Mouse (Mus musculus): Measurements from ENCODE around the gene Atg2b. TPM values are rescaled to one million over a fixed set of nuclear protein-coding genes. Genes with fewer than 3 reads are reported as not detected.

Gene Atg2b
- polyA plus RNA-seq, 1 experiment, result 31.2 TPM

DNA sequence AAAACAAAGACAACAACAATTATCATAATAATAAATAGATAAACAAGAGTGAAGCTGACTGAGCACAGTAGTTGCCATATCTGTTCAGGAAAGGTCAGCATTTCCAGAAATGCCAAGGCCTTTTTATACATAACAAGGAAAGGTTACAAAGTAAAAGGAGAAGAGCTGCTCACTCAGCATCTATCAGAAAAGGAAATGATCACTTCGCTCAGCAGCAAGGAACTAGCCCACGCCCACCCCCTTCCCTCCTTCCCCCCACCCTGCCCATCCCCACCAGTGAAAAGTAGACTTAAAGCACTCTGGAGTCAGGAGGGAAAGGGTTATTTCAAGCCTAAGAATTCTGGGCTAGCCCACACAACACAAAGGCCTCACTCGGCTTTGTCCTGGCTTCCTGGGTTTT is 35.2 kb upstream of the Atg2b start:
- no peaks in the 10 kb centered on the region for H3K4me1 ChIP-seq (ENCODE audit: control insufficient read depth, insufficient read depth, low read length)
- no peak overlapping the region for H3K27ac ChIP-seq (ENCODE audit: insufficient read depth, low read length)
- H3K4me3 ChIP-seq (ENCODE audit: insufficient read depth, low read length), result no peak overlapping the region
- TF ChIP-seq CTCF (IDR thresholded peaks at IDR 0.05; ENCODE audit: extremely low read depth, insufficient read depth, low read length) (no peak), POLR2A (IDR thresholded peaks at IDR 0.05; ENCODE audit: extremely low read depth, insufficient read depth, low read length) (no peak)

DNA sequence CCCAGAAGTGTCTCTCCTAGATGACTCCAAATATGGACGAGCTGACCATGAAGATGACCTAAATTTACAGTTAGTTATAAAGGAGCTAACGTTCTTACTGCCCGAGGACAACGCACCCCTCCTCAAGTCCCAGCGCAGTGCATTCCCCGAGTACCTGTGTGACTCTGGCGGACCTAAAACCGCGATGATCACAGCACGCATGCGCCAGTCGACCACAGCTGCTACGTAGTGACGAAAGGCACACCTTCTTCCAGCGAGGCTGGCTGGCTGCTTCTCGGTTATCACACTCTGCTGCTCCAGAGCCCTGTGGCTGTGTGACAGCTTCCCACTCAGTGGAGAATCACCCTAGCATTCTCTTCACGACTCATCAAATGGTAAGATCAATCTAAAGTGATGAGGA is 33.6 kb upstream of the Atg2b start:
- Histone ChIP-seq H3K4me1 (ENCODE audit: control insufficient read depth, insufficient read depth, low read length) (no peaks in the 10 kb centered on the region), H3K4me3 (ENCODE audit: insufficient read depth, low read length) (peak overlapping the region; percentile 14; the same call in 1 of the 2 replicates), H3K27ac (ENCODE audit: insufficient read depth, low read length) (no peak overlapping the region)
- TF ChIP-seq CTCF (IDR thresholded peaks at IDR 0.05; ENCODE audit: extremely low read depth, insufficient read depth, low read length), result no peak
- TF ChIP-seq POLR2A (IDR thresholded peaks at IDR 0.05; ENCODE audit: extremely low read depth, insufficient read depth, low read length), result peak; percentile 52; the same call in 1 of the 2 replicates

DNA sequence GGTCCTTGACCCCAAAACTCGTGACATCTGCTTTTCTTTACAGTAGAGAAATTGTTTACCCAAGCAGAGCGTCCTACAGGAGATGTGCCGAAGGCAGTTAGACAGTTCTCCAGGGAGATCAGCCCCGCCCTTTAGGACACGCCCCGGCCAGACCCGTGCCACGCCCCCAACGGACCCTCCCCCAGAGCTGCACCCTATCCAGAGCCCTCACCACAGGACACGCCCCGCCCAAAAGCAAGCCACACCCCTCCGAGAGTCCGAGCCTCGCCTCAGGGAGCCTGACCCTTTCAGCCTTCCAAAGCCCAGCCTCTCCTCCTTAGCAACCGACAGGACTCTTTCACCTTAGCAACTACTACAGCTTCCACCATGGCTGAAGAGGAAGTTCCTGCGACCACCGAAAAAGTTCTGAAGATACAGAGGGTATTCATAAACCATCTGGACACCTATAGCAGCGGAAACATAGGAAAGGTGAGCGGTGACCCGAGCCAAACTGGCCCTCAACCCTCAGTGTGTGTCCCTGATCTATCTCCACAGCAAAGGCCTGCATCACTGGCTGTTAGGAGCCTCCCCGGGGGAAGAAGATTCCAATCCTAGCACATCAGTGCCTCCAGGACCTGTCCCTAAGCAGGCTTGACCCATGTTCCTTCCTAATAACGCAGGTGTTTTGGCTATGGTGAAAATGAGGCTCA is 20.9 kb upstream of the Atg2b start, which contains the start of gene Ak7:
Gene Ak7, plus strand, starts transcription at position 178 of the 689 bp plus-strand sequence.
- no peaks in the 10 kb centered on the region for H3K4me1 ChIP-seq (ENCODE audit: control insufficient read depth, insufficient read depth, low read length)
- TF ChIP-seq POLR2A (IDR thresholded peaks at IDR 0.05; ENCODE audit: extremely low read depth, insufficient read depth, low read length) (no peak), CTCF (IDR thresholded peaks at IDR 0.05; ENCODE audit: extremely low read depth, insufficient read depth, low read length) (no peak)
- no peak within 1 kb of the TSS for H3K4me3 ChIP-seq (ENCODE audit: insufficient read depth, low read length)
- H3K27ac ChIP-seq (ENCODE audit: insufficient read depth, low read length), result no peak within 1 kb of the TSS

DNA sequence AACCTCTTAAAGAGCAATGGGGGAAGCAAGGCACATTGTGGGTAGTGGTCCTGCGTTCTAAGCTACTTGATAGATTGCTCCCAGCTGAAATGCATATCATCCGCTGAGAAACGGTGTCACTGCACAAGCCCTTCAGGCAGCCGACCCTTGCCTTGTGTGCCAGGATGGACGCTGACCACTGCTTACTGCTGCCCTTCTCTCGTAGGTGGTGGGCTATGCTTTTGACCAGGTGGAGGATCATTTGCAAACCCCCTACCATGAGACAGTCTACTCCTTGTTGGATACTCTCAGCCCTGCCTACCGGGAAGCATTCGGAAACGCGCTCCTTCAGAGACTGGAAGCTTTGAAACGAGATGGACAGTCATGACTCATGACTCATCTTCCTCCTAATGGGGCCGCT is 15.4 kb upstream of the Atg2b start:
- no peak overlapping the region for H3K27ac ChIP-seq (ENCODE audit: insufficient read depth, low read length)
- TF ChIP-seq POLR2A (IDR thresholded peaks at IDR 0.05; ENCODE audit: extremely low read depth, insufficient read depth, low read length) (no peak), CTCF (IDR thresholded peaks at IDR 0.05; ENCODE audit: extremely low read depth, insufficient read depth, low read length) (no peak)
- H3K4me3 ChIP-seq (ENCODE audit: insufficient read depth, low read length), result no peak overlapping the region
- H3K4me1 ChIP-seq (ENCODE audit: control insufficient read depth, insufficient read depth, low read length), result no peaks in the 10 kb centered on the region

DNA sequence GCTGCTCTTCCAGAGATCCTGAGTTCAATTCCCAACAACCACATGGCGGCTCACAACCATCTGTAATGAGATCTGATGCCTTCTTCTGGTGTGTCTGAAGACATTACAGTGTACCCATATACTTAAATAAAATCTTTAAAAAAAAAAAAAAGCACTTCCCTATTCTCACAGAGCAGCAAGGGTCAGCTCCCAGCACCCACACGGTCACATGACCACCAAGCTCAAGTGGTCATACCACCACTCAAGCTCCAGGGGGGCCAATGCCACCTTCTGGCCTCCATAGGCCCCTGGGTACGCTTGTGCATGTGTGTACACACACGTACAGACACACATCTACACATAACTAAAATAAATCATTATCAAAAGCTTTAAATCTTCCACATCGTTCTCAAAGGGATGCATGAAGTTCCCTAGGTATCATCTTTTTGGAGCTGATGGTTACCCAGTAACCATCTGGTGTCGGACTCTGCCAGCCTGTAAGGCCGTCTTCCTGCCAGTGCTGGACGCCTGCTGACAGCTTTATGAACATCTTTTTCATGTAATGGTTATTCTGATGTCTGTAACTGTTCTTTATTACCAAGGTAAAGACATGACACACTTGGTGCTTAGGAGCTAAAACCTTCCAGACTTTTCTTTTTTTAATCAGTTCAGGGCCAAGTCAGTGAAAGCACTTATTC is 12.2 kb upstream of the Atg2b start:
- Histone ChIP-seq H3K4me3 (ENCODE audit: insufficient read depth, low read length) (no peak overlapping the region), H3K27ac (ENCODE audit: insufficient read depth, low read length) (no peak overlapping the region), H3K4me1 (ENCODE audit: control insufficient read depth, insufficient read depth, low read length) (no peaks in the 10 kb centered on the region)
- TF ChIP-seq CTCF (IDR thresholded peaks at IDR 0.05; ENCODE audit: extremely low read depth, insufficient read depth, low read length) (no peak), POLR2A (IDR thresholded peaks at IDR 0.05; ENCODE audit: extremely low read depth, insufficient read depth, low read length) (no peak)

DNA sequence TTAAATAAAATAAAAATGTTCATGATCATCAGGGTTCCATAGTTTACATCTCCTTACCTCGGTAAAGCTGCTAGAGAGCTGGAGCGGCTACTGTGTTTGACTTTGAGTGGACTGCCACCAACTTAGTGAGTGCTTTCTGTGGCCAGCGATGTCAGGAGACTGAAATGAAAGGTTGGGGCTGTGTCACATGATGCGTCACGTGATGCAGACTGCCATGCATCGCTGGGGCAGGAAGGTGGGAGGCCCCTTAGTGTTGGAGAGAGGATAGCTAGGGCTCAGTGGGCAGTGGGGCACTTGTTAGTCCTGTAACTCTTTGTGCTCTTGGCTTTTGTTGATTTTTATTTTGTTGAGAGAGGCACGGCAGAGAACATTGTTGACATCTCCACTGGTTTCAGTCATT is 10.8 kb upstream of the Atg2b start:
- Histone ChIP-seq H3K4me3 (ENCODE audit: insufficient read depth, low read length) (no peak overlapping the region), H3K27ac (ENCODE audit: insufficient read depth, low read length) (no peak overlapping the region), H3K4me1 (ENCODE audit: control insufficient read depth, insufficient read depth, low read length) (no peaks in the 10 kb centered on the region)
- TF ChIP-seq CTCF (IDR thresholded peaks at IDR 0.05; ENCODE audit: extremely low read depth, insufficient read depth, low read length) (no peak), POLR2A (IDR thresholded peaks at IDR 0.05; ENCODE audit: extremely low read depth, insufficient read depth, low read length) (no peak)

DNA sequence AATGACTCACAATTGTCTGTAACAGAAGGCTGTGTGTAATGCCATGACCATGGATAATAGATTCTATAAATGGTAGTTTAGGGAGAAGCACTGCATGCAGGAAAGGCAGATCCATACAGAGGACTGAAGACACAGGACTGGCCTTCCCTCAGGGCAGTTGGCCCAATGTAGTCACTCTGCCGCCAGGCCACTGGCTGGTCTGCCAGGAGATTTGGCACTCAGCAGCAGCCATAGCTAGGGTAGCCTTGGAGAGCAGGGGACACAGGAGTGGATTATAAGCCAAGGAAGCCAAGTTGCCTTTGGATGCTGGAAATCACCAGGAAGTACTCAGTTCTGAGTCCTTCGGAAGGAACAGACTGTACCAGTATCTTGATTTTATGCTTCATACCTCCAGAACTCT is 9.0 kb upstream of the Atg2b start:
- no peak overlapping the region for H3K4me3 ChIP-seq (ENCODE audit: insufficient read depth, low read length)
- H3K4me1 ChIP-seq (ENCODE audit: control insufficient read depth, insufficient read depth, low read length), result no peaks in the 10 kb centered on the region
- H3K27ac ChIP-seq (ENCODE audit: insufficient read depth, low read length), result no peak overlapping the region
- TF ChIP-seq POLR2A (IDR thresholded peaks at IDR 0.05; ENCODE audit: extremely low read depth, insufficient read depth, low read length) (no peak), CTCF (IDR thresholded peaks at IDR 0.05; ENCODE audit: extremely low read depth, insufficient read depth, low read length) (no peak)

DNA sequence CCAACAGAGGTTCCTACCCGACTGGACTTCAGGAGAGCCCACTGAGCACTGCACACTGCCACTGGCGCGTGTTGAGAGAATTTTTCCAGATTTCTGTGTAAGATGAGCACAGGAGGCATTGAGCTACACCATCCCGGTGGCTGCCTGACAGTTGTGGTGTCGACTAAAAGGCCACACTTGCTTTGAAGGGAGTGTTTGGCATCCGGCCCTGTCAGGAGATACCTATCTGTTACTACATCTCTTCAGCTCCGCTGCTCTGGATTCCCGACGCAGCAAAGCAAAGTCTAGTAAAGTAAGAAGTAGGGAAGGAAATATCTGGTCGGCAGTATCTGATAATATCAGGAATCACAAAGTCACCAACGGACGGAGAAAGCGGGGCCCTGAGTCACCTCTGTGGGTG is 4.4 kb upstream of the Atg2b start:
- Histone ChIP-seq H3K4me3 (ENCODE audit: insufficient read depth, low read length) (no peak overlapping the region), H3K4me1 (ENCODE audit: control insufficient read depth, insufficient read depth, low read length) (no peaks in the 10 kb centered on the region), H3K27ac (ENCODE audit: insufficient read depth, low read length) (no peak overlapping the region)
- TF ChIP-seq POLR2A (IDR thresholded peaks at IDR 0.05; ENCODE audit: extremely low read depth, insufficient read depth, low read length) (no peak), CTCF (IDR thresholded peaks at IDR 0.05; ENCODE audit: extremely low read depth, insufficient read depth, low read length) (no peak)

DNA sequence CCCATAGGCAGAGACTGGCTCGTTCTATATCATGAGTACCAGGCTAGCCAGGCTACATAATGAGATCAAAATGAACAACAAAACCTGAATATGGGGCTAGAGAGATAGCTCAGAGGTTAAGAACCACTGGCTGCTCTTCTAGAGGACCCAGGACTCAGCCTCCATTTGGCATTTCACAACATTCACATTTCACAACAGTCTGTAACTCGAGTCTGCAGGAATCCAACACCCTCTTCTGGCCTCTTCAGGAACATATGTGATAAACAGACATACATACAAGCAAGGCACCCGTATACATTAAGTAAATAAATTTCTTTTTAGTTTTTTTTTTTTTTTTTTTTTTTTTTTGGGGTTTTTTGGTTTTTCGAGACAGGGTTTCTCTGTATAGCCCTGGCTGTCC is 3.5 kb upstream of the Atg2b start:
- H3K27ac ChIP-seq (ENCODE audit: insufficient read depth, low read length), result no peak overlapping the region
- no peak overlapping the region for H3K4me3 ChIP-seq (ENCODE audit: insufficient read depth, low read length)
- H3K4me1 ChIP-seq (ENCODE audit: control insufficient read depth, insufficient read depth, low read length), result no peaks in the 10 kb centered on the region
- TF ChIP-seq CTCF (IDR thresholded peaks at IDR 0.05; ENCODE audit: extremely low read depth, insufficient read depth, low read length), result no peak
- no peak for TF ChIP-seq POLR2A (IDR thresholded peaks at IDR 0.05; ENCODE audit: extremely low read depth, insufficient read depth, low read length)

DNA sequence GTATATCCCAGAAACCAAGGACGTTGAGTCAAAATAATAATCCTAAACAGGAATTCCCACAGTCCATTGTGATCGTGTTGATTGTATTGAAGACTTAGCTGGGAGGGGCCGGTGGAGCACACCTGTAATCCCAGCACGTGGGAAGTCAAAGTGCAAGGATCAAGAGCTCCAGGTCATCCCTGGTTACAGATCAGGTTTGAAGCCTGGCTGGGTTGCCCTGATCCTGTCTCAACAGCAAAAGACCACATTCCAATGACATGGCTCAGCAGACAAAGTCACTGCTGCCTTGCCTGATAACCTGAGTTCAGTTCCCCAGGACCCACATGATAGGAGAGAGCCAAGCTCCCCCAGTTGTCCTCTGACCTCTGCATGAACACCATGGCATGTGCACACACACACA is 2.4 kb upstream of the Atg2b start:
- H3K27ac ChIP-seq (ENCODE audit: insufficient read depth, low read length), result no peak overlapping the region
- H3K4me1 ChIP-seq (ENCODE audit: control insufficient read depth, insufficient read depth, low read length), result peaks cover 1% of the 10 kb centered on the region; the same call in 1 of the 2 replicates
- TF ChIP-seq CTCF (IDR thresholded peaks at IDR 0.05; ENCODE audit: extremely low read depth, insufficient read depth, low read length), result no peak
- TF ChIP-seq POLR2A (IDR thresholded peaks at IDR 0.05; ENCODE audit: extremely low read depth, insufficient read depth, low read length), result no peak
- H3K4me3 ChIP-seq (ENCODE audit: insufficient read depth, low read length), result no peak overlapping the region

Data from cortical plate, adult 2 months (tissue).